Comparison of ENCODE assay signal across 8 mouse cellular contexts in genomic region chr7:141482531-141483024, GRCm38 (mm10). TPM values are rescaled to one million over a fixed set of nuclear protein-coding genes. Genes with fewer than 3 reads are reported as not detected.
DNase-seq lines count a peak whose midpoint lies in the region; ATAC-seq and TF ChIP-seq lines count a peak whose summit lies in the region.

No protein-coding gene starts in this region.

- no peak for TF ChIP-seq CTCF in liver, postnatal 0 days (IDR thresholded peaks at IDR 0.05; ENCODE audit: low read depth)

- TF ChIP-seq EP300 in liver, postnatal 0 days (IDR thresholded peaks at IDR 0.05; ENCODE audit: low read depth): no peak

- no peaks in the 10 kb centered on the region for H3K9me3 ChIP-seq in heart, embryonic 13.5 days
- no peaks in the 10 kb centered on the region for H3K9me3 ChIP-seq in forebrain, embryonic 16.5 days (ENCODE audit: control insufficient read depth, low read length)
- no peaks in the 10 kb centered on the region for H3K9me3 ChIP-seq in liver, postnatal 0 days (ENCODE audit: low read length)

- peak overlapping the region; percentile 65 for H3K4me3 ChIP-seq in heart, embryonic 13.5 days
- H3K4me3 ChIP-seq in forebrain, embryonic 16.5 days (replicated peaks; ENCODE audit: low read length): peak overlapping the region; percentile 71
- peak overlapping the region; percentile 41 for H3K4me3 ChIP-seq in liver, postnatal 0 days (ENCODE audit: low read depth, low read length)

- H3K27ac ChIP-seq in heart, embryonic 13.5 days (replicated peaks): no peak overlapping the region
- H3K27ac ChIP-seq in forebrain, embryonic 16.5 days (ENCODE audit: low read length): no peak overlapping the region
- no peak overlapping the region for H3K27ac ChIP-seq in liver, postnatal 0 days (ENCODE audit: low read depth)

- peaks cover 47% of the 10 kb centered on the region for H3K4me1 ChIP-seq in heart, embryonic 13.5 days
- H3K4me1 ChIP-seq in forebrain, embryonic 16.5 days (replicated peaks; ENCODE audit: control insufficient read depth, insufficient read depth, low read length): peaks cover 25% of the 10 kb centered on the region
- H3K4me1 ChIP-seq in liver, postnatal 0 days (ENCODE audit: insufficient read depth): peaks cover 33% of the 10 kb centered on the region

- 0 out of 2 replicates have a peak, but pooled peaks cover 15% of the 10 kb centered on the region for H3K36me3 ChIP-seq in heart, embryonic 13.5 days
- no peaks in the 10 kb centered on the region for H3K36me3 ChIP-seq in forebrain, embryonic 16.5 days (ENCODE audit: control insufficient read depth, insufficient read depth)
- peaks cover 16% of the 10 kb centered on the region; the same call in 1 of the 2 replicates for H3K36me3 ChIP-seq in liver, postnatal 0 days (replicated peaks; ENCODE audit: insufficient read depth, low read length)

- WGBS in heart, embryonic 13.5 days: 14% methylated on average over 11 of the region's 11 CpGs
- WGBS in forebrain, embryonic 16.5 days: 4% methylated on average over 11 of the region's 11 CpGs
- 44% methylated on average over 11 of the region's 11 CpGs for WGBS in liver, postnatal 0 days (ENCODE audit: insufficient replicate concordance)

- DNase-seq in heart, adult 18-20 months: no peak
- DNase-seq in R1 (ENCODE audit: low read depth, low spot score): peak; percentile 60
- DNase-seq in liver, postnatal 0 days: no peak
- DNase-seq in frontal cortex, adult 2 months (ENCODE audit: extremely low spot score in 1 of 2, low spot score in 1 of 2): no peak
- DNase-seq in left cerebral cortex, adult 18-20 months (ENCODE audit: low spot score in 2 of 2): no peak

- H3K4me2 ChIP-seq in heart, embryonic 13.5 days: peak overlapping the region; percentile 95
- H3K4me2 ChIP-seq in forebrain, embryonic 16.5 days (ENCODE audit: low read length): peak overlapping the region; percentile 88
- peak overlapping the region; percentile 71 for H3K4me2 ChIP-seq in liver, postnatal 0 days (ENCODE audit: low read depth, low read length)

- no peak for ATAC-seq in heart, embryonic 13.5 days (ENCODE audit: extremely low read depth, insufficient number of reproducible peaks, low FRiP score, low TSS enrichment)
- ATAC-seq in forebrain, embryonic 16.5 days: peak; percentile 24
- no peak for ATAC-seq in liver, postnatal 0 days
- no peak for ATAC-seq in CD4-positive, CD25-positive, alpha-beta regulatory T cell, adult 4 months

- peak overlapping the region; percentile 80 for H3K9ac ChIP-seq in heart, embryonic 13.5 days
- H3K9ac ChIP-seq in forebrain, embryonic 16.5 days (replicated peaks; ENCODE audit: low read depth, low read length): peak overlapping the region; percentile 71
- peak overlapping the region; percentile 8; the same call in 1 of the 2 replicates for H3K9ac ChIP-seq in liver, postnatal 0 days (replicated peaks)

- H3K27me3 ChIP-seq in heart, embryonic 13.5 days (replicated peaks): peaks cover 13% of the 10 kb centered on the region
- H3K27me3 ChIP-seq in forebrain, embryonic 16.5 days (replicated peaks; ENCODE audit: control insufficient read depth, insufficient read depth, low read length): peaks cover 4% of the 10 kb centered on the region
- H3K27me3 ChIP-seq in liver, postnatal 0 days (ENCODE audit: insufficient read depth, low read length): peaks cover 18% of the 10 kb centered on the region

RNA-seq across cellular contexts. Expression of gene Tspan4, which starts 7.5 kb away (rescaled TPM):
- polyA plus RNA-seq in heart, embryonic 13.5 days (2015; fragmentation: Nextera tagmentation; extraction: Ambion mirVana): 64.5 and 68.8 TPM in 2 replicates
- 10 to 100 TPM; 18.9 to 22.9 TPM for total RNA-seq in heart, adult 18-20 months (2021)
- polyA plus RNA-seq in forebrain, embryonic 16.5 days (2015; fragmentation: Nextera tagmentation; extraction: Ambion mirVana): 29.8 and 31.8 TPM in 2 replicates
- polyA plus RNA-seq in liver, postnatal 0 days (2015; fragmentation: Nextera tagmentation; extraction: Ambion mirVana): 72.2 and 77.0 TPM in 2 replicates
- polyA plus RNA-seq in frontal cortex, adult 2 months (2012; rRNA removed): 38.7 and 40.9 TPM in 2 replicates
- total RNA-seq in left cerebral cortex, adult 18-20 months (2021): 10 to 100 TPM; 10.3 to 11.6 TPM
- 1 to 10 TPM; 1.3 to 1.5 TPM for polyA plus RNA-seq in CD4-positive, CD25-positive, alpha-beta regulatory T cell, adult 4 months (2017; shearing (Covaris generic))

RNA-seq across cellular contexts. Expression of gene Polr2l, which starts 7.6 kb away (rescaled TPM):
- polyA plus RNA-seq in heart, embryonic 13.5 days (2015; fragmentation: Nextera tagmentation; extraction: Ambion mirVana): 67.3 and 76.3 TPM in 2 replicates
- 10 to 100 TPM; 82.3 to 97.7 TPM for total RNA-seq in heart, adult 18-20 months (2021)
- 60.7 and 61.9 TPM in 2 replicates for polyA plus RNA-seq in forebrain, embryonic 16.5 days (2015; fragmentation: Nextera tagmentation; extraction: Ambion mirVana)
- polyA plus RNA-seq in liver, postnatal 0 days (2015; fragmentation: Nextera tagmentation; extraction: Ambion mirVana): 41.8 and 45.1 TPM in 2 replicates
- polyA plus RNA-seq in frontal cortex, adult 2 months (2012; rRNA removed): 41.5 and 47.6 TPM in 2 replicates
- total RNA-seq in left cerebral cortex, adult 18-20 months (2021): 10 to 100 TPM; 36.6 to 41.6 TPM
- polyA plus RNA-seq in CD4-positive, CD25-positive, alpha-beta regulatory T cell, adult 4 months (2017; shearing (Covaris generic)): 10 to 100 TPM; 19.4 to 20.8 TPM

RNA-seq across cellular contexts. Expression of gene Cd151, which starts 15.4 kb away (rescaled TPM):
- 28.5 and 31.4 TPM in 2 replicates for polyA plus RNA-seq in heart, embryonic 13.5 days (2015; fragmentation: Nextera tagmentation; extraction: Ambion mirVana)
- 100 to 1,000 TPM; 320 to 330 TPM for total RNA-seq in heart, adult 18-20 months (2021)
- polyA plus RNA-seq in forebrain, embryonic 16.5 days (2015; fragmentation: Nextera tagmentation; extraction: Ambion mirVana): 20.8 TPM in 2 replicates
- 5.1 and 6.6 TPM in 2 replicates for polyA plus RNA-seq in liver, postnatal 0 days (2015; fragmentation: Nextera tagmentation; extraction: Ambion mirVana)
- polyA plus RNA-seq in frontal cortex, adult 2 months (2012; rRNA removed): 61.0 and 61.7 TPM in 2 replicates
- total RNA-seq in left cerebral cortex, adult 18-20 months (2021): 10 to 100 TPM; 28.9 to 29.1 TPM
- polyA plus RNA-seq in CD4-positive, CD25-positive, alpha-beta regulatory T cell, adult 4 months (2017; shearing (Covaris generic)): 10 to 100 TPM in 1 of 2 experiments, 1 to 10 TPM in 1; 7.8 to 12.0 TPM

RNA-seq across cellular contexts. Expression of gene Cracr2b, which starts 21.7 kb away (rescaled TPM):
- polyA plus RNA-seq in heart, embryonic 13.5 days (2015; fragmentation: Nextera tagmentation; extraction: Ambion mirVana): 20.2 and 23.0 TPM in 2 replicates
- total RNA-seq in heart, adult 18-20 months (2021): 10 to 100 TPM; 22.5 to 23.3 TPM
- 5.2 and 5.3 TPM in 2 replicates for polyA plus RNA-seq in forebrain, embryonic 16.5 days (2015; fragmentation: Nextera tagmentation; extraction: Ambion mirVana)
- polyA plus RNA-seq in liver, postnatal 0 days (2015; fragmentation: Nextera tagmentation; extraction: Ambion mirVana): 6.3 and 7.3 TPM in 2 replicates
- 5.1 and 8.7 TPM in 2 replicates for polyA plus RNA-seq in frontal cortex, adult 2 months (2012; rRNA removed)
- 1 to 10 TPM; 3.7 to 4.5 TPM for total RNA-seq in left cerebral cortex, adult 18-20 months (2021)
- not detected for polyA plus RNA-seq in CD4-positive, CD25-positive, alpha-beta regulatory T cell, adult 4 months (2017; shearing (Covaris generic))

RNA-seq across cellular contexts. Expression of gene Pnpla2, which starts 27.6 kb away (rescaled TPM):
- polyA plus RNA-seq in heart, embryonic 13.5 days (2015; fragmentation: Nextera tagmentation; extraction: Ambion mirVana): 42.6 and 45.7 TPM in 2 replicates
- 100 to 1,000 TPM; 387 to 566 TPM for total RNA-seq in heart, adult 18-20 months (2021)
- 20.5 and 23.2 TPM in 2 replicates for polyA plus RNA-seq in forebrain, embryonic 16.5 days (2015; fragmentation: Nextera tagmentation; extraction: Ambion mirVana)
- polyA plus RNA-seq in liver, postnatal 0 days (2015; fragmentation: Nextera tagmentation; extraction: Ambion mirVana): 47.1 and 51.3 TPM in 2 replicates
- 27.5 and 29.8 TPM in 2 replicates for polyA plus RNA-seq in frontal cortex, adult 2 months (2012; rRNA removed)
- total RNA-seq in left cerebral cortex, adult 18-20 months (2021): 10 to 100 TPM; 23.6 to 24.8 TPM
- 10 to 100 TPM; 66.1 to 92.2 TPM for polyA plus RNA-seq in CD4-positive, CD25-positive, alpha-beta regulatory T cell, adult 4 months (2017; shearing (Covaris generic))

Comparison
In these comparisons a context has a peak if more than half of its experiments do, and no peak if none do; other contexts are left out.
1. H3K9ac ChIP-seq: peak in every context shown above with its lines; median percentile 80 in heart, embryonic 13.5 days; 71 in forebrain, embryonic 16.5 days; 8 in liver, postnatal 0 days.
2. RNA of gene Tspan4, which starts 7.5 kb away (polyA plus RNA-seq): 72.2 to 77.0 TPM in liver, postnatal 0 days, 64.5 to 68.8 TPM in heart, embryonic 13.5 days, 38.7 to 40.9 TPM in frontal cortex, adult 2 months and 29.8 to 31.8 TPM in forebrain, embryonic 16.5 days; 1.3 to 1.5 TPM in CD4-positive, CD25-positive, alpha-beta regulatory T cell, adult 4 months; every median in the first group is over 10 times any median in the second.
3. Peak in every context shown above with its lines, with median percentiles within 50 percentile points of each other: H3K4me2 ChIP-seq and H3K4me3 ChIP-seq.